Mouse (Mus musculus) heart, embryonic 14.5 days (tissue): ENCODE data around the gene Anxa5. TPM values are rescaled to one million over a fixed set of nuclear protein-coding genes. Genes with fewer than 3 reads are reported as not detected.

ENCODE experiments used
- ATAC-seq: fragments of 200-750 bp; cut with Nextera tagmentation; 2 replicates; pipeline ENCODE4 v1.8.0; 2017; ENCODE audit warnings: low read depth, moderate TSS enrichment; ENCODE audit not compliant: insufficient number of reproducible peaks, insufficient read depth, low FRiP score
- H3K27ac ChIP-seq, 2 experiments: fragments of 200-500 bp in 1 of 2; fragments of 300-500 bp in 1 of 2; sonication (generic) in 1 of 2; replicated peaks in 1 of 2; 2 replicates each; pipeline ENCODE4 v1.5.1; 2012 to 2014; ENCODE audit warnings: low read depth in 2 of 2, low read length in 2 of 2, control low read depth in 1 of 2, mild to moderate bottlenecking in 1 of 2, mixed read lengths in 1 of 2; ENCODE audit not compliant: control insufficient read depth in 1 of 2, insufficient read depth in 1 of 2
- H3K27me3 ChIP-seq: fragments of 300-500 bp; sonication (generic); 2 replicates; pipeline ENCODE4 v1.6.1; 2014; ENCODE audit warnings: mild to moderate bottlenecking, low read length, control low read depth; ENCODE audit not compliant: control insufficient read depth, insufficient read depth
- H3K36me3 ChIP-seq: fragments of 300-500 bp; sonication (generic); 2 replicates; pipeline ENCODE4 v1.6.1; 2014; ENCODE audit warnings: mild to moderate bottlenecking, control low read depth, low read length, mixed read lengths; ENCODE audit not compliant: control insufficient read depth, insufficient read depth
- H3K4me1 ChIP-seq, 2 experiments: fragments of 200-500 bp in 1 of 2; fragments of 300-500 bp in 1 of 2; sonication (generic) in 1 of 2; 2 replicates each; pipeline ENCODE4 v1.6.1; 2012 to 2014; ENCODE audit warnings: low read length in 2 of 2, control low read depth in 1 of 2, mixed read lengths in 1 of 2; ENCODE audit not compliant: control insufficient read depth in 2 of 2, insufficient read depth in 2 of 2
- H3K4me2 ChIP-seq: fragments of 300-500 bp; sonication (generic); 2 replicates; pipeline ENCODE4 v1.6.1; 2014; ENCODE audit warnings: mild to moderate bottlenecking, low read length
- H3K4me3 ChIP-seq, 2 experiments: fragments of 200-500 bp in 1 of 2; fragments of 300-500 bp in 1 of 2; sonication (generic) in 1 of 2; 2 replicates each; pipeline ENCODE4 v1.5.1; 2012 to 2014; ENCODE audit warnings: low read length in 2 of 2, mild to moderate bottlenecking in 2 of 2, control low read depth in 1 of 2, low read depth in 1 of 2, moderate library complexity in 1 of 2; ENCODE audit not compliant: control insufficient read depth in 1 of 2, insufficient read depth in 1 of 2
- H3K9ac ChIP-seq: fragments of 300-500 bp; sonication (generic); 2 replicates; pipeline ENCODE4 v1.6.1; 2014; ENCODE audit warnings: mild to moderate bottlenecking, low read length
- H3K9me3 ChIP-seq: fragments of 300-500 bp; sonication (generic); 2 replicates; pipeline ENCODE4 v1.6.1; 2016; ENCODE audit warnings: low read length, control low read depth; ENCODE audit not compliant: control insufficient read depth
- WGBS: fragments of 180-500 bp; shearing (Covaris S2); extraction: QIAGEN DNeasy Blood & Tissue Kit; methylation state at CpG from one replicate; pipeline ENCODE4 v1.1.7; 2014; 5-methylcytosine and 5-hydroxymethylcytosine counted together
- polyA plus RNA-seq: library from polyadenylated mRNA; unstranded; fragments of >200 nt; fragmentation: Nextera tagmentation; extraction: Ambion mirVana; gene quantifications from 2 replicates; pipeline ENCODE4 v1.2.1, GENCODE M21; 2014

The Anxa5 gene
- polyA plus RNA-seq, 1 experiment from 2014 or later = 393 TPM

GRCm38 (mm10) chr3:36465538-36465937, 10.2 kb downstream of the Anxa5 start:
- H3K27me3 ChIP-seq = no peaks in the 10 kb centered on the region
- H3K36me3 ChIP-seq = peaks cover 50% of the 10 kb centered on the region
- 53% methylated on average over 7 of the region's 7 CpGs for WGBS
- H3K27ac ChIP-seq = no peak overlapping the region
- H3K4me2 ChIP-seq = no peak overlapping the region
- no peaks in the 10 kb centered on the region for H3K9me3 ChIP-seq
- ATAC-seq = no peak
- no peak overlapping the region for H3K4me3 ChIP-seq
- no peak overlapping the region for H3K9ac ChIP-seq
- peaks cover 11 to 26% of the 10 kb centered on the region in 2 experiments; a peak in 3 of 4 replicates for H3K4me1 ChIP-seq

DNA sequence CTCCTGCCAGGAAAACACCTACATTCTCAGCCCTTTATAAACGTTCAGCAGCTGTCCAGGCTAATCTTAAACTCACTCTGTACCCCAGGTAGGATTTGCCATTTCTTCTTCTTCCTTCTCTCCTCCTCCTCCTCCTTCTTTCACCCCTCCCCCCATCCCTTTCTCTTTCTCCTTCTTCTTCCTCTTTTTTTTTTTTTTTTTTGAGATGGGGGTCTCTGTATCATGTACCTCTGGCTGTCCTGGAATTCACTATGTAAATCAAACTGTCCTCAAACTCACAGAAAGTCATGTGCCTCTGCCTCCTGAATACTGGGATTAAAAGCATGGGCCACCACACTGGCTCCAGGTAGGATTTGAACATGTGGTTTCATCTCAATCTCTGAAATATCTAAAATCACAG, 13.3 kb downstream of the Anxa5 start:
- no peak for ATAC-seq
- WGBS = 29% methylated on average over 1 of the region's 1 CpGs
- H3K9me3 ChIP-seq = no peaks in the 10 kb centered on the region
- H3K4me2 ChIP-seq = no peak overlapping the region
- H3K27me3 ChIP-seq = no peaks in the 10 kb centered on the region
- no peak overlapping the region for H3K27ac ChIP-seq
- H3K36me3 ChIP-seq = peaks cover 75% of the 10 kb centered on the region
- H3K4me3 ChIP-seq = no peak overlapping the region
- peaks cover 8 to 10% of the 10 kb centered on the region in 2 experiments; a peak in 2 of 4 replicates for H3K4me1 ChIP-seq
- no peak overlapping the region for H3K9ac ChIP-seq

- H3K36me3 ChIP-seq = peaks cover 81% of the 10 kb centered on the region
Measured at GRCm38 (mm10) chr3:36461819-36462218, 13.9 kb downstream of the Anxa5 start.

GRCm38 (mm10) chr3:36460717-36461116, 15.0 kb downstream of the Anxa5 start:
- ATAC-seq = no peak
- H3K4me2 ChIP-seq = no peak overlapping the region
- no peak overlapping the region for H3K9ac ChIP-seq
- H3K36me3 ChIP-seq = peaks cover 89% of the 10 kb centered on the region
- 88% methylated on average over 7 of the region's 7 CpGs for WGBS
- H3K4me1 ChIP-seq = peaks cover 0 to 2% of the 10 kb centered on the region in 2 experiments; a peak in 1 of 4 replicates
- H3K9me3 ChIP-seq = no peaks in the 10 kb centered on the region
- H3K4me3 ChIP-seq = no peak overlapping the region
- H3K27me3 ChIP-seq = no peaks in the 10 kb centered on the region
- H3K27ac ChIP-seq = no peak overlapping the region

More at GRCm38 (mm10) chr3:36461819-36462218, 13.9 kb downstream of the Anxa5 start:
- H3K4me2 ChIP-seq = no peak overlapping the region
- 88% methylated on average over 5 of the region's 5 CpGs for WGBS
- no peak overlapping the region for H3K9ac ChIP-seq
- no peak for ATAC-seq
- peaks cover 5% of the 10 kb centered on the region in 2 experiments; a peak in 2 of 4 replicates for H3K4me1 ChIP-seq
- no peak overlapping the region for H3K4me3 ChIP-seq
- H3K27me3 ChIP-seq = no peaks in the 10 kb centered on the region
- H3K27ac ChIP-seq = no peak overlapping the region
- no peaks in the 10 kb centered on the region for H3K9me3 ChIP-seq

- WGBS = 65% methylated on average over 3 of the region's 3 CpGs
Measured at GRCm38 (mm10) chr3:36455566-36455965, 20.1 kb downstream of the Anxa5 start.

GRCm38 (mm10) chr3:36455124-36455523, 20.6 kb downstream of the Anxa5 start:
- no peak overlapping the region for H3K27ac ChIP-seq

More at GRCm38 (mm10) chr3:36455566-36455965, 20.1 kb downstream of the Anxa5 start:
- ATAC-seq = no peak
- Histone ChIP-seq H3K9me3 (no peaks in the 10 kb centered on the region), H3K4me1 (peaks cover 0 to 2% of the 10 kb centered on the region in 2 experiments; a peak in 1 of 4 replicates), H3K27me3 (no peaks in the 10 kb centered on the region), H3K4me2 (no peak overlapping the region), H3K36me3 (peaks cover 97% of the 10 kb centered on the region), H3K4me3 (no peak overlapping the region), H3K27ac (no peak overlapping the region), H3K9ac (no peak overlapping the region)

DNA sequence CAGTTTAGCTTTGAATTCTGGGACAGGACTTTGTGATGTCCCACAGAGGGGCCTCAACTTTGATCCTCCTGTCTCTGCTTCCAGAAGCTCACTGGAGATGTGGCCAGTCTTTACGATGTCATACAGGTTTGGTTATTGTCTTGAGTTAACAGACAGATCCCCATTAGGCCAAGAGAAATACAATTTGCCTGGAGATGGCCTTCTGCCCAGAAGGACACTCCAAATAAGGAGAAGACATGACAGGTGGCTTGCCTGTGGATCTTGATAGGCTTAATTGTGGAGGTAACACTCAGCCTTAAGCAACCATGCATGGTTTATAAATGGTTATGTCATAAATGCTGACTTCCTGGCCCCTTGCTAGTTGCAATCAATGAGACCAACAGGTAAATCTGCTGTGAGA, 23.2 kb downstream of the Anxa5 start:
- Histone ChIP-seq H3K9ac (no peak overlapping the region), H3K9me3 (no peaks in the 10 kb centered on the region), H3K36me3 (peaks cover 91% of the 10 kb centered on the region), H3K27me3 (no peaks in the 10 kb centered on the region), H3K27ac (no peak overlapping the region), H3K4me2 (no peak overlapping the region), H3K4me3 (no peak overlapping the region), H3K4me1 (peaks cover 11 to 18% of the 10 kb centered on the region in 2 experiments)
- no peak for ATAC-seq
- WGBS = 75% methylated on average over 1 of the region's 1 CpGs

More at GRCm38 (mm10) chr3:36455124-36455523, 20.6 kb downstream of the Anxa5 start:
- Histone ChIP-seq H3K4me1 (peaks cover 0 to 6% of the 10 kb centered on the region in 2 experiments; a peak in 1 of 4 replicates), H3K36me3 (peaks cover 97% of the 10 kb centered on the region), H3K4me3 (no peak overlapping the region), H3K4me2 (no peak overlapping the region), H3K27me3 (no peaks in the 10 kb centered on the region), H3K9ac (no peak overlapping the region), H3K9me3 (no peaks in the 10 kb centered on the region)
- WGBS = 91% methylated on average over 8 of the region's 8 CpGs
- ATAC-seq = no peak
